Mouse (Mus musculus): ENCODE data around the gene Ccm2. TPM values are rescaled to one million over a fixed set of nuclear protein-coding genes. Genes with fewer than 3 reads are reported as not detected.

Ccm2 gene
- polyA plus RNA-seq, 1 experiment from 2014 or later, result 125 TPM

- DNase-seq (ENCODE audit: low spot score), result no peak
- no peak overlapping the region for H3K27ac ChIP-seq
- peaks cover 54% of the 10 kb centered on the region for H3K27me3 ChIP-seq (ENCODE audit: low read depth, poor library complexity, severe bottlenecking)
Observed at GRCm38 (mm10) chr11:6604604-6604936, 57.9 kb downstream of the Ccm2 start.

GRCm38 (mm10) chr11:6605021-6605481 is 58.4 kb downstream of the Ccm2 start:
- Histone ChIP-seq H3K27me3 (ENCODE audit: low read depth, poor library complexity, severe bottlenecking) (peaks cover 54% of the 10 kb centered on the region), H3K4me1 (peaks cover 19% of the 10 kb centered on the region), H3K36me3 (no peaks in the 10 kb centered on the region), H3K9me3 (replicated peaks) (no peaks in the 10 kb centered on the region), H3K4me3 (peak overlapping the region; percentile 53), H3K27ac (no peak overlapping the region)
- DNase-seq (ENCODE audit: low spot score), result no peak
- 21% methylated on average over 10 of the region's 13 CpGs for WGBS

More at GRCm38 (mm10) chr11:6604604-6604936, 57.9 kb downstream of the Ccm2 start:
- peaks cover 23% of the 10 kb centered on the region for H3K4me1 ChIP-seq
- no peaks in the 10 kb centered on the region for H3K36me3 ChIP-seq
- H3K4me3 ChIP-seq, result 0 out of 2 replicates have a peak overlapping the region, but pooled peaks have one; percentile 53
- H3K9me3 ChIP-seq (replicated peaks), result no peaks in the 10 kb centered on the region

GRCm38 (mm10) chr11:6605491-6606399 is 59.1 kb downstream of the Ccm2 start, which contains the start of gene Nacad:
Gene Nacad (minus strand): TSS chr11:6606053.
- H3K9me3 ChIP-seq (replicated peaks), result no peaks in the 10 kb centered on the region
- peaks cover 19% of the 10 kb centered on the region for H3K4me1 ChIP-seq
- DNase-seq (ENCODE audit: low spot score), result peak; percentile 60
- H3K4me3 ChIP-seq, result peak within 1 kb of the TSS; percentile 53
- 7% methylated on average over 41 of the region's 41 CpGs for WGBS
- peaks cover 54% of the 10 kb centered on the region for H3K27me3 ChIP-seq (ENCODE audit: low read depth, poor library complexity, severe bottlenecking)
- peaks cover 7% of the 10 kb centered on the region for H3K36me3 ChIP-seq
- H3K27ac ChIP-seq, result no peak within 1 kb of the TSS

GRCm38 (mm10) chr11:6615250-6616205 is 68.8 kb downstream of the Ccm2 start:
- Histone ChIP-seq H3K27me3 (ENCODE audit: low read depth, poor library complexity, severe bottlenecking) (no peaks in the 10 kb centered on the region), H3K27ac (no peak overlapping the region), H3K4me1 (no peaks in the 10 kb centered on the region), H3K4me3 (no peak overlapping the region), H3K9me3 (replicated peaks) (no peaks in the 10 kb centered on the region), H3K36me3 (peaks cover 99% of the 10 kb centered on the region)
- 96% methylated on average over 12 of the region's 12 CpGs for WGBS
- no peak for DNase-seq (ENCODE audit: low spot score)

GRCm38 (mm10) chr11:6623704-6624103 is 77.0 kb downstream of the Ccm2 start:
- no peaks in the 10 kb centered on the region for H3K27me3 ChIP-seq (ENCODE audit: low read depth, poor library complexity, severe bottlenecking)
- 0 out of 2 replicates have a peak overlapping the region, but pooled peaks have one; percentile 75 for H3K4me3 ChIP-seq
- H3K9me3 ChIP-seq (replicated peaks), result no peaks in the 10 kb centered on the region
- H3K36me3 ChIP-seq, result peaks cover 60% of the 10 kb centered on the region
- peaks cover 27% of the 10 kb centered on the region for H3K4me1 ChIP-seq
- DNase-seq (ENCODE audit: low spot score), result no peak
- WGBS, result 92% methylated on average over 10 of the region's 10 CpGs
- H3K27ac ChIP-seq, result no peak overlapping the region

- peak overlapping the region; percentile 94; the same call in 1 of the 2 replicates for H3K27ac ChIP-seq
- H3K4me1 ChIP-seq, result peaks cover 27% of the 10 kb centered on the region
- peaks cover 49% of the 10 kb centered on the region for H3K36me3 ChIP-seq
- no peaks in the 10 kb centered on the region for H3K9me3 ChIP-seq (replicated peaks)
- H3K27me3 ChIP-seq (ENCODE audit: low read depth, poor library complexity, severe bottlenecking), result no peaks in the 10 kb centered on the region
- DNase-seq (ENCODE audit: low spot score), result no peak
- WGBS, result 72% methylated on average over 14 of the region's 14 CpGs
- peak overlapping the region; percentile 75 for H3K4me3 ChIP-seq
Observed at GRCm38 (mm10) chr11:6624619-6625382, 78.1 kb downstream of the Ccm2 start.

GRCm38 (mm10) chr11:6625478-6626387 is 79.0 kb downstream of the Ccm2 start, which contains the start of gene Tbrg4:
Gene Tbrg4 (minus strand): TSS chr11:6626067.
- H3K27me3 ChIP-seq (ENCODE audit: low read depth, poor library complexity, severe bottlenecking), result no peaks in the 10 kb centered on the region
- under 1% methylated on average over 66 of the region's 66 CpGs for WGBS
- peak; percentile 96 for DNase-seq (ENCODE audit: low spot score)

GRCm38 (mm10) chr11:6626388-6626772 is 79.7 kb downstream of the Ccm2 start:
- DNase-seq (ENCODE audit: low spot score), result no peak
- H3K9me3 ChIP-seq (replicated peaks), result no peaks in the 10 kb centered on the region

More at GRCm38 (mm10) chr11:6625478-6626387, 79.0 kb downstream of the Ccm2 start, which contains the start of gene Tbrg4:
- Histone ChIP-seq H3K27ac (peak within 1 kb of the TSS; percentile 94), H3K36me3 (peaks cover 40% of the 10 kb centered on the region), H3K4me3 (peak within 1 kb of the TSS; percentile 75), H3K9me3 (replicated peaks) (no peaks in the 10 kb centered on the region), H3K4me1 (peaks cover 27% of the 10 kb centered on the region)

GRCm38 (mm10) chr11:6627731-6628130 is 81.0 kb downstream of the Ccm2 start:
- Histone ChIP-seq H3K27ac (no peak overlapping the region), H3K4me1 (peaks cover 27% of the 10 kb centered on the region), H3K36me3 (peaks cover 20% of the 10 kb centered on the region), H3K27me3 (ENCODE audit: low read depth, poor library complexity, severe bottlenecking) (no peaks in the 10 kb centered on the region), H3K4me3 (no peak overlapping the region), H3K9me3 (replicated peaks) (no peaks in the 10 kb centered on the region)
- no peak for DNase-seq (ENCODE audit: low spot score)
- 89% methylated on average over 4 of the region's 4 CpGs for WGBS

More at GRCm38 (mm10) chr11:6626388-6626772, 79.7 kb downstream of the Ccm2 start:
- Histone ChIP-seq H3K27me3 (ENCODE audit: low read depth, poor library complexity, severe bottlenecking) (no peaks in the 10 kb centered on the region), H3K4me3 (peak overlapping the region; percentile 75), H3K4me1 (peaks cover 27% of the 10 kb centered on the region), H3K27ac (peak overlapping the region; percentile 94), H3K36me3 (peaks cover 33% of the 10 kb centered on the region)
- WGBS, result 9% methylated on average over 16 of the region's 16 CpGs

- DNase-seq (ENCODE audit: low spot score), result peak; percentile 63
- Histone ChIP-seq H3K27me3 (ENCODE audit: low read depth, poor library complexity, severe bottlenecking) (no peaks in the 10 kb centered on the region), H3K4me3 (no peak overlapping the region), H3K27ac (no peak overlapping the region), H3K9me3 (replicated peaks) (no peaks in the 10 kb centered on the region), H3K4me1 (peaks cover 24% of the 10 kb centered on the region), H3K36me3 (peaks cover 12% of the 10 kb centered on the region)
- WGBS, result 21% methylated on average over 4 of the region's 4 CpGs
Observed at GRCm38 (mm10) chr11:6628568-6628967, 81.9 kb downstream of the Ccm2 start.

GRCm38 (mm10) chr11:6629655-6630054 is 83.0 kb downstream of the Ccm2 start:
- Histone ChIP-seq H3K4me1 (peaks cover 13% of the 10 kb centered on the region), H3K36me3 (peaks cover under 1% of the 10 kb centered on the region), H3K9me3 (replicated peaks) (no peaks in the 10 kb centered on the region), H3K27me3 (ENCODE audit: low read depth, poor library complexity, severe bottlenecking) (no peaks in the 10 kb centered on the region), H3K27ac (no peak overlapping the region), H3K4me3 (no peak overlapping the region)
- DNase-seq (ENCODE audit: low spot score), result no peak

All from limb, embryonic 10.5 days (tissue).